Mouse (Mus musculus): ENCODE measurements around the gene Tinf2. TPM values are rescaled to one million over a fixed set of nuclear protein-coding genes. Genes with fewer than 3 reads are reported as not detected.

Gene Tinf2
- polyA plus RNA-seq, 1 experiment from 2014 or later: 17.5 TPM

- 74% methylated on average over 7 of the region's 7 CpGs for WGBS
- H3K9ac ChIP-seq (ENCODE audit: low read length): peak overlapping the region; percentile 58; the same call in 1 of the 2 replicates
- DNase-seq (ENCODE audit: low spot score) (no peak), ATAC-seq (ENCODE audit: low FRiP score, low TSS enrichment) (no peak)
- H3K27me3 ChIP-seq (ENCODE audit: control insufficient read depth, insufficient read depth, low read length): no peaks in the 10 kb centered on the region
- 0 out of 2 replicates have a peak, but pooled peaks cover 3% of the 10 kb centered on the region for H3K36me3 ChIP-seq (ENCODE audit: control insufficient read depth, insufficient read depth, low read length)
- H3K4me2 ChIP-seq (replicated peaks; ENCODE audit: low read depth): peak overlapping the region; percentile 58
- H3K4me3 ChIP-seq (ENCODE audit: low read depth, low read length): peak overlapping the region; percentile 27
- H3K4me1 ChIP-seq (replicated peaks; ENCODE audit: control insufficient read depth, insufficient read depth): peaks cover 3% of the 10 kb centered on the region; the same call in 1 of the 2 replicates
- TF ChIP-seq EP300 (optimal IDR thresholded peaks at IDR 0.05) (no peak), CTCF (IDR thresholded peaks at IDR 0.05; ENCODE audit: low read depth) (peak; percentile 46)
- H3K27ac ChIP-seq (replicated peaks): peak overlapping the region; percentile 73
- H3K9me3 ChIP-seq (ENCODE audit: control insufficient read depth, low read length): no peaks in the 10 kb centered on the region
Observed at GRCm38 (mm10) chr14:55711786-55712185, 30.2 kb upstream of the Tinf2 start.

GRCm38 (mm10) chr14:55709509-55709908 lies 27.9 kb upstream of the Tinf2 start:
- TF ChIP-seq CTCF (IDR thresholded peaks at IDR 0.05; ENCODE audit: low read depth): no peak
- TF ChIP-seq EP300 (optimal IDR thresholded peaks at IDR 0.05): no peak
- WGBS: 58% methylated on average over 4 of the region's 4 CpGs
- ATAC-seq (ENCODE audit: low FRiP score, low TSS enrichment) (no peak), DNase-seq (ENCODE audit: low spot score) (no peak)
- H3K9me3 ChIP-seq (ENCODE audit: control insufficient read depth, low read length): no peaks in the 10 kb centered on the region
- no peaks in the 10 kb centered on the region; the same call in 1 of the 2 replicates for H3K36me3 ChIP-seq (ENCODE audit: control insufficient read depth, insufficient read depth, low read length)
- 0 out of 2 replicates have a peak overlapping the region, but pooled peaks have one; percentile 11 for H3K4me2 ChIP-seq (replicated peaks; ENCODE audit: low read depth)
- peaks cover 3% of the 10 kb centered on the region; the same call in 1 of the 2 replicates for H3K4me1 ChIP-seq (replicated peaks; ENCODE audit: control insufficient read depth, insufficient read depth)
- no peaks in the 10 kb centered on the region for H3K27me3 ChIP-seq (ENCODE audit: control insufficient read depth, insufficient read depth, low read length)
- no peak overlapping the region for H3K9ac ChIP-seq (ENCODE audit: low read length)
- no peak overlapping the region for H3K4me3 ChIP-seq (ENCODE audit: low read depth, low read length)
- H3K27ac ChIP-seq (replicated peaks): peak overlapping the region; percentile 40; the same call in 1 of the 2 replicates

DNA sequence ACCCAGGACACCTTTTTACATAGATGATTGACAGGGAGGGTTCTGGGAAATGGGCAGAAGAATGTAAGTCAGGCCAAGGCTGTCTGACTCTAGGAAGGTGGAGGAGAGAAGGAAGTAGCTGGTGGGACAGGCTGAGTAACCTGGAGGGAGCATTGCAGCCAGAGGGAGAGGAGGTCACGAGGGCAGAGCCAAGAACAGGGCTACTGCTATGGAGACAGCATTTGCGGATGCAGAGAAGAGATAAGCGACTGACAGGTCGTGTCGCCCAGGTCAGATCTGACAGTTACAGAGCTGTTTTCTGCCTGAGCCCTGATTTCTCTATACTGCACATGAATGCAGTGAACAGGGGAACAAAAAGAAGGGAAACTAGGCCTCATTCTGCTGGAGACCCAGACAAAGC lies 25.8 kb upstream of the Tinf2 start:
- Histone ChIP-seq H3K9me3 (ENCODE audit: control insufficient read depth, low read length) (no peaks in the 10 kb centered on the region), H3K36me3 (ENCODE audit: control insufficient read depth, insufficient read depth, low read length) (no peaks in the 10 kb centered on the region; the same call in 1 of the 2 replicates), H3K4me1 (replicated peaks; ENCODE audit: control insufficient read depth, insufficient read depth) (no peaks in the 10 kb centered on the region), H3K27me3 (ENCODE audit: control insufficient read depth, insufficient read depth, low read length) (no peaks in the 10 kb centered on the region), H3K4me3 (ENCODE audit: low read depth, low read length) (no peak overlapping the region), H3K9ac (ENCODE audit: low read length) (0 out of 2 replicates have a peak overlapping the region, but pooled peaks have one; percentile 14), H3K27ac (replicated peaks) (no peak overlapping the region), H3K4me2 (replicated peaks; ENCODE audit: low read depth) (no peak overlapping the region)
- ATAC-seq (ENCODE audit: low FRiP score, low TSS enrichment) (no peak), DNase-seq (ENCODE audit: low spot score) (no peak)
- TF ChIP-seq EP300 (optimal IDR thresholded peaks at IDR 0.05) (no peak), CTCF (IDR thresholded peaks at IDR 0.05; ENCODE audit: low read depth) (no peak)
- 63% methylated on average over 5 of the region's 5 CpGs for WGBS

- DNase-seq (ENCODE audit: low spot score) (peak; percentile 37), ATAC-seq (ENCODE audit: low FRiP score, low TSS enrichment) (peak; percentile 75)
- whole genome bisulfite sequencing: 77% methylated on average over 8 of the region's 8 CpGs
- Histone ChIP-seq H3K4me2 (replicated peaks; ENCODE audit: low read depth) (no peak overlapping the region), H3K36me3 (ENCODE audit: control insufficient read depth, insufficient read depth, low read length) (no peaks in the 10 kb centered on the region; the same call in 1 of the 2 replicates), H3K9me3 (ENCODE audit: control insufficient read depth, low read length) (no peaks in the 10 kb centered on the region), H3K27ac (replicated peaks) (0 out of 2 replicates have a peak overlapping the region, but pooled peaks have one; percentile 18), H3K27me3 (ENCODE audit: control insufficient read depth, insufficient read depth, low read length) (no peaks in the 10 kb centered on the region), H3K4me3 (ENCODE audit: low read depth, low read length) (no peak overlapping the region), H3K4me1 (replicated peaks; ENCODE audit: control insufficient read depth, insufficient read depth) (no peaks in the 10 kb centered on the region), H3K9ac (ENCODE audit: low read length) (no peak overlapping the region)
- TF ChIP-seq CTCF (IDR thresholded peaks at IDR 0.05; ENCODE audit: low read depth): no peak
Observed at GRCm38 (mm10) chr14:55706051-55706600, 24.5 kb upstream of the Tinf2 start.

DNA sequence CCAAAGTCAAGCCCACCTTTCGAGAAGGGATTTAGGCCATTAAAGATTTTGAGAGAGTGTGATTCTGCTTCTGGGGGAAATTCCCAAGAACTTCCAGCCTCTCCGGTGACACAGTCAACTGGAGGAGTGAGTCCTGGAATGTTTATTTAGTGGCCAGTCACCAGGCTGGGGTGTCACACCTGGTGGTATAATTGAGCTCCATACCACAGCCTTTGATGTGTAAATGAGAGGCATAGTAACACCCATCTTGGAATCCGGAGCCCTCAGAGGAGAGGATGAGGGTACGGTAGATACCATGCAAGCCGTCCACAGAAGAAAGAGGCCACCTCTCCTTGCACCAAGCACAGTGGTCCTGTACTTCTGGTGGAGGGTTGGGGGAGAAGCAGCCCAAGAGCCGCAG lies 21.1 kb upstream of the Tinf2 start:
- Histone ChIP-seq H3K4me3 (ENCODE audit: low read depth, low read length) (no peak overlapping the region), H3K4me1 (replicated peaks; ENCODE audit: control insufficient read depth, insufficient read depth) (no peaks in the 10 kb centered on the region), H3K9ac (ENCODE audit: low read length) (no peak overlapping the region), H3K36me3 (ENCODE audit: control insufficient read depth, insufficient read depth, low read length) (no peaks in the 10 kb centered on the region; the same call in 1 of the 2 replicates), H3K4me2 (replicated peaks; ENCODE audit: low read depth) (no peak overlapping the region), H3K9me3 (ENCODE audit: control insufficient read depth, low read length) (no peaks in the 10 kb centered on the region), H3K27ac (replicated peaks) (0 out of 2 replicates have a peak overlapping the region, but pooled peaks have one; percentile 9), H3K27me3 (ENCODE audit: control insufficient read depth, insufficient read depth, low read length) (no peaks in the 10 kb centered on the region)
- 43% methylated on average over 6 of the region's 6 CpGs for WGBS
- no peak for DNase-seq (ENCODE audit: low spot score)
- no peak for TF ChIP-seq CTCF (IDR thresholded peaks at IDR 0.05; ENCODE audit: low read depth)
- ATAC-seq (ENCODE audit: low FRiP score, low TSS enrichment): no peak

- 47% methylated on average over 9 of the region's 9 CpGs for WGBS
- Histone ChIP-seq H3K4me2 (replicated peaks; ENCODE audit: low read depth) (no peak overlapping the region), H3K27me3 (ENCODE audit: control insufficient read depth, insufficient read depth, low read length) (no peaks in the 10 kb centered on the region), H3K4me3 (ENCODE audit: low read depth, low read length) (no peak overlapping the region), H3K27ac (replicated peaks) (no peak overlapping the region), H3K36me3 (ENCODE audit: control insufficient read depth, insufficient read depth, low read length) (no peaks in the 10 kb centered on the region), H3K4me1 (replicated peaks; ENCODE audit: control insufficient read depth, insufficient read depth) (no peaks in the 10 kb centered on the region), H3K9me3 (ENCODE audit: control insufficient read depth, low read length) (no peaks in the 10 kb centered on the region), H3K9ac (ENCODE audit: low read length) (no peak overlapping the region)
- DNase-seq (ENCODE audit: low spot score) (no peak), ATAC-seq (ENCODE audit: low FRiP score, low TSS enrichment) (no peak)
- TF ChIP-seq CTCF (IDR thresholded peaks at IDR 0.05; ENCODE audit: low read depth) (no peak), EP300 (optimal IDR thresholded peaks at IDR 0.05) (no peak)
Observed at GRCm38 (mm10) chr14:55701131-55701530, 19.5 kb upstream of the Tinf2 start.
